Mouse (Mus musculus): ENCODE data around the gene Gon7. TPM values are rescaled to one million over a fixed set of nuclear protein-coding genes. Genes with fewer than 3 reads are reported as not detected.

The Gon7 gene
- polyA plus RNA-seq, 1 experiment from 2014 or later = 38.3 TPM

DNA sequence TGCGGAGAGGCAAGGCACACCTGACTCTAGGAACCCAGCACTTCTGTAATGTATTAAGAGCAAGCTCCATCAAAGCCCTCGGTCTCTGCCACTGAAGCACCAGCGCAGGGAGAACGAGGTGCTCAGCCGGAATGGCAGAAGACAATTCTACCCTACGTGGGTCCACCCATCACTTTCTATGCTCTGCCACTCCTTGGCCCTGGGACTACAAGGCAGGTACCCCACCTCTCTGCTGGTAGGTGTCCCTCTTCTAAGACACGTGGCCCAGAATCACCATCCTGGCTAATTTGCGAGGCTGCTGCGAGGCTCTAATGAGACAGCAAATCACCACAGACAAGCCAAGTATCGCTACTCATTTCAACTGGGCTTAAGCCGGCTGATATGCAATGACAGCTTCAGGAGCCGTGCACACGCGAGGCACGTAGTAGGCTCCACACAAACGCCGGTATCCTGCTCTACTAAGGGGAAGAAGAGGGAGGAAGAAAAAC, 53.6 kb downstream of the Gon7 start:
- 3% methylated on average over 17 of the region's 17 CpGs for WGBS
- H3K9ac ChIP-seq (replicated peaks; ENCODE audit: low read length) = peak overlapping the region; percentile 76
- peaks cover 4% of the 10 kb centered on the region; the same call in 1 of the 2 replicates for H3K4me1 ChIP-seq (ENCODE audit: control insufficient read depth, insufficient read depth, low read length)
- peak overlapping the region; percentile 95 for H3K4me2 ChIP-seq (ENCODE audit: low read depth, low read length)
- H3K27me3 ChIP-seq (ENCODE audit: control insufficient read depth, insufficient read depth, low read length) = no peaks in the 10 kb centered on the region
- no peak overlapping the region for H3K27ac ChIP-seq (replicated peaks; ENCODE audit: low read depth, low read length)
- no peaks in the 10 kb centered on the region for H3K9me3 ChIP-seq (replicated peaks; ENCODE audit: control insufficient read depth, low read length)
- ATAC-seq (replicated peaks; ENCODE audit: insufficient number of reproducible peaks, low FRiP score, low TSS enrichment, low read depth) (no peak), DNase-seq (ENCODE audit: low spot score) (peak; percentile 34)
- H3K36me3 ChIP-seq (replicated peaks; ENCODE audit: control insufficient read depth, insufficient read depth, low read depth, low read length) = no peaks in the 10 kb centered on the region
- peak overlapping the region; percentile 81 for H3K4me3 ChIP-seq (ENCODE audit: low read depth, low read length)

DNA sequence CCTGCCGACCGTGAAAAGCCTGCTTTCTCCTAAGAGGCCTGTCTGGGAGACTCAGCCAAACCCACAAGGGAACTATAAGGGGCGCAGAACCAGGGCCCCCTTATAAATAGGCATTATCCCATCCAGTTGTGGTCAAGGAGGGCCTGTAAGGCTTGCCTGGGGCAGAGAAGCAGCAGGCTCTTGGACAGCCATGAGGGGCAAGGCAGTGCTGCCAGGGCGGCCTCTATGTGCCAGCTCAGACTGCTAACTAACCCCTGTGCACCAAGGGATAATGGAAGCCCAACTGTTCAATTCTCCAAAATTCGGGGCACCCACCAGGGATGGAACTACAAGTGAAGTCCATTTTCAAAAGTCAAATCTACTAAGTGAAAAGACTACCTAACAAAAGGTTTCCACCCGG, 54.2 kb downstream of the Gon7 start:
- DNase-seq (ENCODE audit: low spot score) (no peak), ATAC-seq (replicated peaks; ENCODE audit: insufficient number of reproducible peaks, low FRiP score, low TSS enrichment, low read depth) (no peak)
- H3K36me3 ChIP-seq (replicated peaks; ENCODE audit: control insufficient read depth, insufficient read depth, low read depth, low read length) = no peaks in the 10 kb centered on the region
- no peaks in the 10 kb centered on the region for H3K9me3 ChIP-seq (replicated peaks; ENCODE audit: control insufficient read depth, low read length)
- peak overlapping the region; percentile 14 for H3K4me3 ChIP-seq (ENCODE audit: low read depth, low read length)
- 36% methylated on average over 6 of the region's 6 CpGs for WGBS
- no peaks in the 10 kb centered on the region for H3K27me3 ChIP-seq (ENCODE audit: control insufficient read depth, insufficient read depth, low read length)
- peak overlapping the region; percentile 95 for H3K4me2 ChIP-seq (ENCODE audit: low read depth, low read length)
- H3K4me1 ChIP-seq (ENCODE audit: control insufficient read depth, insufficient read depth, low read length) = peaks cover 7% of the 10 kb centered on the region; the same call in 1 of the 2 replicates
- no peak overlapping the region for H3K27ac ChIP-seq (replicated peaks; ENCODE audit: low read depth, low read length)
- H3K9ac ChIP-seq (replicated peaks; ENCODE audit: low read length) = no peak overlapping the region

Other genes starting within 250 kb of the Gon7 start
- 6.2 and 6.5 TPM in 2 replicates for gene Chga, start 202.8 kb downstream of the Gon7 start, polyA plus RNA-seq (2014; fragmentation: Nextera tagmentation; extraction: Ambion mirVana)
- 8.4 and 9.4 TPM in 2 replicates for gene Itpk1, start 52.9 kb downstream of the Gon7 start, polyA plus RNA-seq (2014; fragmentation: Nextera tagmentation; extraction: Ambion mirVana)
- gene Moap1, start 14.1 kb downstream of the Gon7 start, polyA plus RNA-seq (2014; fragmentation: Nextera tagmentation; extraction: Ambion mirVana) = 34.5 and 37.2 TPM in 2 replicates
- 10.1 and 10.9 TPM in 2 replicates for gene Tmem251, start 14.0 kb downstream of the Gon7 start, polyA plus RNA-seq (2014; fragmentation: Nextera tagmentation; extraction: Ambion mirVana)
- not detected in 2 replicates for gene Gm28051, start within 50 bp of the Gon7 start, polyA plus RNA-seq (2014; fragmentation: Nextera tagmentation; extraction: Ambion mirVana)
- gene Ubr7, start 164 bp upstream of the Gon7 start, polyA plus RNA-seq (2014; fragmentation: Nextera tagmentation; extraction: Ambion mirVana) = 61.7 and 68.1 TPM in 2 replicates
- gene Gm20604, start 869 bp upstream of the Gon7 start, polyA plus RNA-seq (2014; fragmentation: Nextera tagmentation; extraction: Ambion mirVana) = 30.2 and 31.4 TPM in 2 replicates
- 21.0 and 21.7 TPM in 2 replicates for gene Btbd7, start 120.7 kb upstream of the Gon7 start, polyA plus RNA-seq (2014; fragmentation: Nextera tagmentation; extraction: Ambion mirVana)
- not detected in 2 replicates for gene Cox8c, start 141.5 kb upstream of the Gon7 start, polyA plus RNA-seq (2014; fragmentation: Nextera tagmentation; extraction: Ambion mirVana)
- 0.46 and 0.54 TPM in 2 replicates for gene Unc79, start 191.1 kb upstream of the Gon7 start, polyA plus RNA-seq (2014; fragmentation: Nextera tagmentation; extraction: Ambion mirVana)

Measured in embryonic facial prominence, embryonic 11.5 days (tissue).